Mouse (Mus musculus): ENCODE data around the gene Myo1d.

- no peak for TF ChIP-seq CTCF (conservative IDR thresholded peaks at IDR 0.05; ENCODE audit: insufficient read depth, insufficient read length, low read depth, low read length)
- TF ChIP-seq POLR2A (IDR thresholded peaks at IDR 0.05; ENCODE audit: low read depth, low read length): no peak
Observed at GRCm38 (mm10) chr11:80766472-80767319, 13.1 kb downstream of the Myo1d start.

Data from kidney, adult 2 months (tissue).